ENCODE assay signal across 17 mouse cellular contexts in the genomic region with DNA sequence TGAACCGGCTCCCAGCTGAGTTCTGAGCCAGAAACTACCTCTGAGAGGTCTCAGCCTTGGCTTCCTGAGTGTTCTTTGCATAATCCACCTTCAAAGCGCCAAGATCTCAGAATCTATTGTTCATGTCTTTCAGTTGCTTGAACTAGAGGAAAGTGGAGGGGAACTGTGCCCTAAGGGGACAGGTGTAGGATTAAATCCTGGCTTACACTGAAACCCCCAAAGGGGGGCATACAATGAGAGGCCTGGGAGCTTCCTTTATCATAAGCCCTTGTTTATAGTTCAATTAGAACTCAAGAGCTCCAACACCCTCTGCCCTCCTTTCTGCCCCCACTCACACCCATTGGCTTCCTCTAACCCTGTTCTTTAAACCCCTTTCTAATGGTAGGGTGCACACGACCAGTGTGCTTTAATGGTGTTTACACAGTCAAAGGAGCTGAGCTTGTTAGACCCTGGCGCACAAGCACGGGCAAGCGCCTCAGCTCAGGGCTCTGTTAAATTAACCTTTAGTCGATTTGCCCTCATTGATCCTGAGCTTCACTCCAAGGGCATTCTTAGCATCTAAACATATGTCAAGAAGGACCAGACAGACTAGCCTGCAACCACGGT.
DNase-seq lines count a peak whose midpoint lies in the region; ATAC-seq and TF ChIP-seq lines count a peak whose summit lies in the region.
"Had no signal": no experiment of that assay in that cellular context is flagged by ENCODE, and none has a peak within 500 bp of the region (broad histone marks: within the 10 kb centered on the region; RNA-seq: fewer than 3 reads in every experiment).

No protein-coding gene starts in this region.

- peak; percentile 40 for DNase-seq in embryonic facial prominence, embryonic 11.5 days (ENCODE audit: low spot score)
- DNase-seq in right cerebral cortex, postnatal 25 days = no peak
- DNase-seq in lung, adult 2 months = no peak
- DNase-seq: adrenal gland, adult 8-10 months; adrenal gland, postnatal 36 days; cerebellum, adult 11 months; cerebellum, adult 8-10 months; cerebellum, postnatal 14 days; gastrocnemius, postnatal 36 days; heart, adult 11 months; heart, postnatal 36 days had no signal

- no peak overlapping the region for H3K4me3 ChIP-seq in midbrain, embryonic 12.5 days
- no peak overlapping the region for H3K4me3 ChIP-seq in midbrain, embryonic 15.5 days
- H3K4me3 ChIP-seq in embryonic facial prominence, embryonic 11.5 days (ENCODE audit: low read depth, low read length) = no peak overlapping the region
- H3K4me3 ChIP-seq in midbrain, embryonic 13.5 days (replicated peaks) = no peak overlapping the region
- H3K4me3 ChIP-seq in lung, adult 2 months (replicated peaks; ENCODE audit: extremely low read depth, low read depth, low read length) = no peak overlapping the region
- H3K4me3 ChIP-seq: heart, embryonic 13.5 days; hindbrain, embryonic 15.5 days had no signal

- H3K27ac ChIP-seq in midbrain, embryonic 12.5 days (replicated peaks) = peak overlapping the region; percentile 27; the same call in 1 of the 2 replicates
- no peak overlapping the region for H3K27ac ChIP-seq in midbrain, embryonic 15.5 days
- H3K27ac ChIP-seq in embryonic facial prominence, embryonic 11.5 days (replicated peaks; ENCODE audit: low read depth, low read length) = no peak overlapping the region
- no peak overlapping the region for H3K27ac ChIP-seq in midbrain, embryonic 13.5 days
- H3K27ac ChIP-seq: heart, embryonic 13.5 days; hindbrain, embryonic 15.5 days had no signal

- TF ChIP-seq CTCF in lung, adult 2 months (IDR thresholded peaks at IDR 0.05; ENCODE audit: insufficient read depth, low read length) = no peak

- ATAC-seq in midbrain, embryonic 12.5 days (ENCODE audit: low FRiP score, low read depth) = peak; percentile 30; the same call in 1 of the 2 replicates
- ATAC-seq in midbrain, embryonic 15.5 days (replicated peaks) = no peak
- ATAC-seq in embryonic facial prominence, embryonic 11.5 days (replicated peaks; ENCODE audit: insufficient number of reproducible peaks, low FRiP score, low TSS enrichment, low read depth) = no peak
- ATAC-seq in midbrain, embryonic 13.5 days = peak; percentile 58; the same call in 1 of the 2 replicates
- ATAC-seq: forebrain, embryonic 14.5 days had no signal

- TF ChIP-seq POLR2A in lung, adult 2 months (IDR thresholded peaks at IDR 0.05; ENCODE audit: borderline replicate concordance, extremely low read depth, low read depth, low read length) = no peak

- no peak overlapping the region for H3K4me2 ChIP-seq in midbrain, embryonic 12.5 days (replicated peaks)
- H3K4me2 ChIP-seq in midbrain, embryonic 15.5 days = no peak overlapping the region
- no peak overlapping the region for H3K4me2 ChIP-seq in embryonic facial prominence, embryonic 11.5 days (ENCODE audit: low read depth, low read length)
- no peak overlapping the region for H3K4me2 ChIP-seq in midbrain, embryonic 13.5 days (replicated peaks)
- H3K4me2 ChIP-seq: heart, embryonic 13.5 days; hindbrain, embryonic 15.5 days had no signal

- no peaks in the 10 kb centered on the region for H3K9me3 ChIP-seq in midbrain, embryonic 12.5 days
- no peaks in the 10 kb centered on the region for H3K9me3 ChIP-seq in midbrain, embryonic 15.5 days
- no peaks in the 10 kb centered on the region for H3K9me3 ChIP-seq in embryonic facial prominence, embryonic 11.5 days (replicated peaks; ENCODE audit: control insufficient read depth, low read length)
- H3K9me3 ChIP-seq in midbrain, embryonic 13.5 days = no peaks in the 10 kb centered on the region
- H3K9me3 ChIP-seq: heart, embryonic 13.5 days; hindbrain, embryonic 15.5 days had no signal

- H3K36me3 ChIP-seq in midbrain, embryonic 12.5 days = no peaks in the 10 kb centered on the region
- no peaks in the 10 kb centered on the region for H3K36me3 ChIP-seq in midbrain, embryonic 15.5 days (replicated peaks)
- H3K36me3 ChIP-seq in embryonic facial prominence, embryonic 11.5 days (replicated peaks; ENCODE audit: control insufficient read depth, insufficient read depth, low read depth, low read length) = no peaks in the 10 kb centered on the region
- no peaks in the 10 kb centered on the region for H3K36me3 ChIP-seq in midbrain, embryonic 13.5 days
- H3K36me3 ChIP-seq: heart, embryonic 13.5 days; hindbrain, embryonic 15.5 days had no signal

- H3K9ac ChIP-seq in midbrain, embryonic 12.5 days (replicated peaks) = no peak overlapping the region
- no peak overlapping the region for H3K9ac ChIP-seq in midbrain, embryonic 15.5 days
- no peak overlapping the region for H3K9ac ChIP-seq in embryonic facial prominence, embryonic 11.5 days (replicated peaks; ENCODE audit: low read length)
- H3K9ac ChIP-seq in midbrain, embryonic 13.5 days (replicated peaks) = no peak overlapping the region
- H3K9ac ChIP-seq: heart, embryonic 13.5 days; hindbrain, embryonic 15.5 days had no signal

- peaks cover 3% of the 10 kb centered on the region; the same call in 1 of the 2 replicates for H3K27me3 ChIP-seq in midbrain, embryonic 12.5 days
- no peaks in the 10 kb centered on the region for H3K27me3 ChIP-seq in midbrain, embryonic 15.5 days (replicated peaks)
- no peaks in the 10 kb centered on the region for H3K27me3 ChIP-seq in embryonic facial prominence, embryonic 11.5 days (ENCODE audit: control insufficient read depth, insufficient read depth, low read length)
- no peaks in the 10 kb centered on the region for H3K27me3 ChIP-seq in midbrain, embryonic 13.5 days
- H3K27me3 ChIP-seq: heart, embryonic 13.5 days; hindbrain, embryonic 15.5 days had no signal

- 20% methylated on average over 8 of the region's 8 CpGs for WGBS in midbrain, embryonic 12.5 days
- 21% methylated on average over 8 of the region's 8 CpGs for WGBS in midbrain, embryonic 15.5 days
- WGBS in embryonic facial prominence, embryonic 11.5 days = 23% methylated on average over 8 of the region's 8 CpGs
- WGBS in midbrain, embryonic 13.5 days = 17% methylated on average over 8 of the region's 8 CpGs
- WGBS in lung, adult 2 months = 54% methylated on average over 8 of the region's 8 CpGs

- H3K4me1 ChIP-seq in midbrain, embryonic 12.5 days = peaks cover 21% of the 10 kb centered on the region
- H3K4me1 ChIP-seq in midbrain, embryonic 15.5 days = peaks cover 6% of the 10 kb centered on the region
- no peaks in the 10 kb centered on the region; the same call in 1 of the 2 replicates for H3K4me1 ChIP-seq in embryonic facial prominence, embryonic 11.5 days (ENCODE audit: control insufficient read depth, insufficient read depth, low read length)
- H3K4me1 ChIP-seq in midbrain, embryonic 13.5 days (replicated peaks) = peaks cover 21% of the 10 kb centered on the region
- H3K4me1 ChIP-seq in lung, adult 2 months (ENCODE audit: control insufficient read depth, insufficient read depth, low read length) = no peaks in the 10 kb centered on the region
- H3K4me1 ChIP-seq: heart, embryonic 13.5 days had no signal

Comparison
In these comparisons a context has a peak if more than half of its experiments do, and no peak if none do; other contexts are left out.
1. ATAC-seq: peak in midbrain, embryonic 12.5 days (single experiment) and midbrain, embryonic 13.5 days (single experiment); none in midbrain, embryonic 15.5 days (single experiment) and embryonic facial prominence, embryonic 11.5 days (single experiment).